Mouse (Mus musculus): Measurements from ENCODE around the gene Sp1. TPM values are rescaled to one million over a fixed set of nuclear protein-coding genes. Genes with fewer than 3 reads are reported as not detected.

Gene Sp1
- polyA plus RNA-seq, 2 experiments, result 17.2 to 35.7 TPM

DNA sequence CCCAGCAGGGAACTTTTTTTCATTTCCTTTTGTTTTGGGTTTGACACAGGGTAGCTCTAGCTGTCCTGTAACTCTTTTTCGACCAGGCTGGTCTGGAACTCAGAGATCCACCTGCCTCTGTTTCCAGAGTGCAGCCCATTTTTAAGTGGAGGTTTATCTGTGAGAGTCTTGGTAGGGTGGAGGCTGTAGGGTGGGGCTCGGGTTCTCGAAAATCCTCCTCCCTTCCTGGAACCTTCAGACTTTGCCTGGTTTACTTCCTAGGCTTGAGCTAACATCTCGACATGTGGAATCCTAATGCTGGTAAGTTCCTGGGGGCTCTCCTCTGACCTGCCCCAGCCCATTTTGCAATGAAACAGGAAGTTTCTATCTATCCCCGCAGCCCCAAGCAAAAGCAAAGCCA is 53.9 kb downstream of the Sp1 start:
- Histone ChIP-seq H3K36me3 (ENCODE audit: control insufficient read depth, insufficient read depth, low read length) (no peaks in the 10 kb centered on the region), H3K9ac (ENCODE audit: low read depth, low read length, severe bottlenecking) (no peak overlapping the region), H3K9me3 (ENCODE audit: control insufficient read depth, low read length) (no peaks in the 10 kb centered on the region), H3K4me1 (ENCODE audit: control insufficient read depth, insufficient read depth, low read length) (peaks cover 4% of the 10 kb centered on the region; the same call in 1 of the 2 replicates), H3K27me3 (ENCODE audit: control insufficient read depth, insufficient read depth, low read length) (no peaks in the 10 kb centered on the region), H3K27ac (replicated peaks; ENCODE audit: low read depth, low read length) (no peak overlapping the region), H3K4me3 (replicated peaks; ENCODE audit: low read length) (no peak overlapping the region), H3K4me2 (replicated peaks; ENCODE audit: low read depth, low read length, severe bottlenecking) (no peak overlapping the region)
- ATAC-seq (ENCODE audit: low FRiP score, low read depth), result no peak
- no peak for DNase-seq (ENCODE audit: low spot score)
- no peak for TF ChIP-seq POLR2A (IDR thresholded peaks at IDR 0.05; ENCODE audit: borderline replicate concordance, extremely low read depth, insufficient read depth, insufficient read length)
- 70% methylated on average over 5 of the region's 5 CpGs for whole genome bisulfite sequencing

DNA sequence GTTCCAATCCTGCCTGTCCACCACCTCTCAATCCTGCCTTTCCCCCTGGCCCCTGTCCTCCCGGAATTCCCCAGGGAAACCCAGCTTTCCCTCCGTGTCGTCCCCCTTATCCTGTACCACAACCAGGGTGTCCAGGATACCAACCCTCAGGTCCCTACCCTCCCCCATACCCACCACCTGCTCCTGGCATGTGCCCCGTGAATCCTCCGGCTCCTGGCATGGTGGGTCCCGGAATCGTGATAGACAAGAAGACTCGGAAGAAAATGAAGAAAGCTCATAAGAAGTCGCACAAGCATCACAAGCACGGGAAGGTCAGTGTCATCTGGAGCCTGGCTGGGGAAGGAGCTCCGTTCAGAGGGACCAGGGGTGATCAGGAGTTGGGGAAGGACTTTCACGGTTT is 54.5 kb downstream of the Sp1 start:
- 83% methylated on average over 12 of the region's 12 CpGs for WGBS
- Histone ChIP-seq H3K9ac (ENCODE audit: low read depth, low read length, severe bottlenecking) (no peak overlapping the region), H3K4me3 (replicated peaks; ENCODE audit: low read length) (no peak overlapping the region), H3K27ac (replicated peaks; ENCODE audit: low read depth, low read length) (no peak overlapping the region), H3K9me3 (ENCODE audit: control insufficient read depth, low read length) (no peaks in the 10 kb centered on the region), H3K4me2 (replicated peaks; ENCODE audit: low read depth, low read length, severe bottlenecking) (no peak overlapping the region), H3K4me1 (ENCODE audit: control insufficient read depth, insufficient read depth, low read length) (peaks cover 4% of the 10 kb centered on the region; the same call in 1 of the 2 replicates), H3K27me3 (ENCODE audit: control insufficient read depth, insufficient read depth, low read length) (no peaks in the 10 kb centered on the region), H3K36me3 (ENCODE audit: control insufficient read depth, insufficient read depth, low read length) (no peaks in the 10 kb centered on the region)
- no peak for TF ChIP-seq POLR2A (IDR thresholded peaks at IDR 0.05; ENCODE audit: borderline replicate concordance, extremely low read depth, insufficient read depth, insufficient read length)
- ATAC-seq (ENCODE audit: low FRiP score, low read depth) (no peak), DNase-seq (ENCODE audit: low spot score) (no peak)

DNA sequence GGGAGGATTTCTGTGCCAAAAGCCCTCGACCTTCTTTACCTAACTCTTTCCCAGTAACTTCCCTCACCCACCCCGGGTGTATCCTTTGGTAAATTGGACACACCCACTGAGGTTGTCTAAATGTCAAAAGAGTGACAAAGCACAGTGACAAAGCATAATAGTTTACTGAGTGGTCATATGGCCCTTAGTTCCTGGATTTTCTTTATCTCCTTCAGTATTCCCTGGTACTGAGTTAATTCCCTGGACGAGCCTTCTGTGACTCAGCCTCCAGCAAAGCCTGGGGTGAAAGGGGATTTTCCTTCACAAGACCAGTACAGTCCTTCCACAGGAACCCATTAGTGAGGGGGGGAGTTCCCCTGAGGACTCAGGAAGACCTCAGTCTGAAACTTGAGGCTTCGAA is 55.0 kb downstream of the Sp1 start:
- Histone ChIP-seq H3K9ac (ENCODE audit: low read depth, low read length, severe bottlenecking) (no peak overlapping the region; the same call in 1 of the 2 replicates), H3K27ac (replicated peaks; ENCODE audit: low read depth, low read length) (no peak overlapping the region), H3K4me1 (ENCODE audit: control insufficient read depth, insufficient read depth, low read length) (peaks cover 4% of the 10 kb centered on the region; the same call in 1 of the 2 replicates), H3K27me3 (ENCODE audit: control insufficient read depth, insufficient read depth, low read length) (no peaks in the 10 kb centered on the region), H3K4me2 (replicated peaks; ENCODE audit: low read depth, low read length, severe bottlenecking) (no peak overlapping the region), H3K36me3 (ENCODE audit: control insufficient read depth, insufficient read depth, low read length) (no peaks in the 10 kb centered on the region), H3K9me3 (ENCODE audit: control insufficient read depth, low read length) (no peaks in the 10 kb centered on the region), H3K4me3 (replicated peaks; ENCODE audit: low read length) (no peak overlapping the region)
- ATAC-seq (ENCODE audit: low FRiP score, low read depth) (no peak), DNase-seq (ENCODE audit: low spot score) (no peak)
- 57% methylated on average over 4 of the region's 4 CpGs for WGBS
- TF ChIP-seq POLR2A (IDR thresholded peaks at IDR 0.05; ENCODE audit: borderline replicate concordance, extremely low read depth, insufficient read depth, insufficient read length), result no peak

DNA sequence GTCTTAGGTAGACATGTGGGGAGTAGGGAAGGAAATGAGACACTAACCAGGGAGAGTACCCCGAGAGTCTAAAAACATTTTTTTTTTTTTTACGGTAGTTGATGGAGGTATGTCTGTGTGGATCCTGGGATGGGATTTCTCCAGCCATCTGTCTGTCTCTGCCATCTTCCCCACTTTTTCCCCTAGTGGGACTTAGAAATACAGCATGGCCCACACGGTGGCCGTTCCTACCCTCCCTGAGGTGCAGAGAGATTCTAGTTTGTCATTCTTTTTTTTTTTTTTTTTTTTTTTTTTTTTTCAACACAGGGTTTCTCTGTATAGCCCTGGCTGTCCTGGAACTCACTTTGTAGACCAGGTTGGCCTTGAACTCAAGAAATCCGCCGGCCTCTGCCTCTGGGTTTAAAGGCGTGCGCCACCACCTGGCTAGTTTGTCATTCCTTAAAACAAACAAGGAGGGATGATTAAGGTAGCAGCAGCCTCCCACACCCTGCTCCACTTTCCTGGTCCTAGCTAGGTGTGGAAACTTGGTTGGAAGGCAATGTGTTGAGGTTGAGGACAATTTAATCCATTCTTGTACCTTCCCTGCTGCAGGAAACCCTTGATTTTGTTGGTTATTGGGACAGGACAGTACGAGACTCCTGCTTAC is 55.6 kb downstream of the Sp1 start:
- Histone ChIP-seq H3K9ac (ENCODE audit: low read depth, low read length, severe bottlenecking) (no peak overlapping the region; the same call in 1 of the 2 replicates), H3K4me1 (ENCODE audit: control insufficient read depth, insufficient read depth, low read length) (peaks cover 4% of the 10 kb centered on the region; the same call in 1 of the 2 replicates), H3K4me3 (replicated peaks; ENCODE audit: low read length) (no peak overlapping the region), H3K27me3 (ENCODE audit: control insufficient read depth, insufficient read depth, low read length) (no peaks in the 10 kb centered on the region), H3K4me2 (replicated peaks; ENCODE audit: low read depth, low read length, severe bottlenecking) (no peak overlapping the region), H3K9me3 (ENCODE audit: control insufficient read depth, low read length) (no peaks in the 10 kb centered on the region), H3K27ac (replicated peaks; ENCODE audit: low read depth, low read length) (no peak overlapping the region), H3K36me3 (ENCODE audit: control insufficient read depth, insufficient read depth, low read length) (no peaks in the 10 kb centered on the region)
- WGBS, result 87% methylated on average over 9 of the region's 9 CpGs
- DNase-seq (ENCODE audit: low spot score) (no peak), ATAC-seq (ENCODE audit: low FRiP score, low read depth) (no peak)
- no peak for TF ChIP-seq POLR2A (IDR thresholded peaks at IDR 0.05; ENCODE audit: borderline replicate concordance, extremely low read depth, insufficient read depth, insufficient read length)

DNA sequence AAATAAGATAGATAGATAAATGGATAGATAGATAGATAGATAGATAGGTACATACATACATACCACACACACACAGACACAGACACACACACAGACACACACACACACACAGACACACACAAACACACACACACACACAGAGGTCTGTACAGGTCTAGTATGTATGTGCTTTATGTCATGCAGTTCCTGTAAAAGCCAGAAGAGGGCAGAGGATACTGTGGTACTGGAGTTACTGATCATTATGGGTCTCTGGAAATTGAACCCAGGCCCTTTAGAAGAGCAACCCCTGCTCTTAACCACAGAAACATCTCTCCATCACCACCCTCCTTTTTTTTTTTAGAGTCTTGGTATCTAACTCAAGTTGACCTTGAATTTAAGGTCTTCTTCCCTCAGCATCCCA is 57.7 kb downstream of the Sp1 start:
- H3K9me3 ChIP-seq (ENCODE audit: control insufficient read depth, low read length), result no peaks in the 10 kb centered on the region
- H3K27ac ChIP-seq (replicated peaks; ENCODE audit: low read depth, low read length), result no peak overlapping the region
- no peak overlapping the region for H3K4me3 ChIP-seq (replicated peaks; ENCODE audit: low read length)
- no peak for DNase-seq (ENCODE audit: low spot score)
- TF ChIP-seq POLR2A (IDR thresholded peaks at IDR 0.05; ENCODE audit: borderline replicate concordance, extremely low read depth, insufficient read depth, insufficient read length), result no peak
- H3K36me3 ChIP-seq (ENCODE audit: control insufficient read depth, insufficient read depth, low read length), result no peaks in the 10 kb centered on the region
- no peak overlapping the region for H3K4me2 ChIP-seq (replicated peaks; ENCODE audit: low read depth, low read length, severe bottlenecking)
- no peak for ATAC-seq (ENCODE audit: low FRiP score, low read depth)
- no peak overlapping the region for H3K9ac ChIP-seq (ENCODE audit: low read depth, low read length, severe bottlenecking)
- H3K27me3 ChIP-seq (ENCODE audit: control insufficient read depth, insufficient read depth, low read length), result no peaks in the 10 kb centered on the region
- peaks cover 4% of the 10 kb centered on the region; the same call in 1 of the 2 replicates for H3K4me1 ChIP-seq (ENCODE audit: control insufficient read depth, insufficient read depth, low read length)
